Mouse (Mus musculus): ENCODE data around the gene Adamts2. TPM values are rescaled to one million over a fixed set of nuclear protein-coding genes. Genes with fewer than 3 reads are reported as not detected.

Adamts2 gene
- total RNA-seq, 2 experiments from 2014 or later, result 0.42 TPM; not detected in 1

- no peak for ATAC-seq (replicated peaks; ENCODE audit: low FRiP score, poor library complexity, severe bottlenecking)
These were observed 115.6 kb downstream of the Adamts2 start for GRCm38 (mm10) chr11:50717381-50717897.

GRCm38 (mm10) chr11:50718862-50719261 is 117.0 kb downstream of the Adamts2 start:
- ATAC-seq (replicated peaks; ENCODE audit: low FRiP score, poor library complexity, severe bottlenecking), result no peak

- ATAC-seq (replicated peaks; ENCODE audit: low FRiP score, poor library complexity, severe bottlenecking), result no peak
These were observed 118.5 kb downstream of the Adamts2 start for GRCm38 (mm10) chr11:50720421-50720820.

- ATAC-seq (replicated peaks; ENCODE audit: low FRiP score, poor library complexity, severe bottlenecking), result no peak
These were observed 119.1 kb downstream of the Adamts2 start for GRCm38 (mm10) chr11:50720856-50721550.

- ATAC-seq (replicated peaks; ENCODE audit: low FRiP score, poor library complexity, severe bottlenecking), result no peak
These were observed 123.7 kb downstream of the Adamts2 start for GRCm38 (mm10) chr11:50725595-50725994.

GRCm38 (mm10) chr11:50726035-50726434 is 124.2 kb downstream of the Adamts2 start:
- no peak for ATAC-seq (replicated peaks; ENCODE audit: low FRiP score, poor library complexity, severe bottlenecking)

GRCm38 (mm10) chr11:50733146-50733545 is 131.3 kb downstream of the Adamts2 start:
- no peak for ATAC-seq (replicated peaks; ENCODE audit: low FRiP score, poor library complexity, severe bottlenecking)

- no peak for ATAC-seq (replicated peaks; ENCODE audit: low FRiP score, poor library complexity, severe bottlenecking)
These were observed 132.2 kb downstream of the Adamts2 start for GRCm38 (mm10) chr11:50734129-50734528.

- ATAC-seq (replicated peaks; ENCODE audit: low FRiP score, poor library complexity, severe bottlenecking), result no peak
These were observed 134.7 kb downstream of the Adamts2 start for GRCm38 (mm10) chr11:50736548-50736947.

- ATAC-seq (replicated peaks; ENCODE audit: low FRiP score, poor library complexity, severe bottlenecking), result no peak
These were observed 136.6 kb downstream of the Adamts2 start for GRCm38 (mm10) chr11:50738436-50738835.

GRCm38 (mm10) chr11:50739453-50739852 is 137.6 kb downstream of the Adamts2 start:
- no peak for ATAC-seq (replicated peaks; ENCODE audit: low FRiP score, poor library complexity, severe bottlenecking)

- ATAC-seq (replicated peaks; ENCODE audit: low FRiP score, poor library complexity, severe bottlenecking), result no peak
These were observed 140.3 kb downstream of the Adamts2 start for GRCm38 (mm10) chr11:50742146-50742545.

- no peak for ATAC-seq (replicated peaks; ENCODE audit: low FRiP score, poor library complexity, severe bottlenecking)
These were observed 143.1 kb downstream of the Adamts2 start for GRCm38 (mm10) chr11:50744971-50745370.

GRCm38 (mm10) chr11:50746508-50746907 is 144.6 kb downstream of the Adamts2 start:
- ATAC-seq (replicated peaks; ENCODE audit: low FRiP score, poor library complexity, severe bottlenecking), result no peak

- no peak for ATAC-seq (replicated peaks; ENCODE audit: low FRiP score, poor library complexity, severe bottlenecking)
These were observed 149.2 kb downstream of the Adamts2 start for GRCm38 (mm10) chr11:50750983-50751585.

GRCm38 (mm10) chr11:50757741-50758140 is 155.9 kb downstream of the Adamts2 start:
- no peak for ATAC-seq (replicated peaks; ENCODE audit: low FRiP score, poor library complexity, severe bottlenecking)

- ATAC-seq (replicated peaks; ENCODE audit: low FRiP score, poor library complexity, severe bottlenecking), result no peak
These were observed 164.6 kb downstream of the Adamts2 start for GRCm38 (mm10) chr11:50766461-50766860.

GRCm38 (mm10) chr11:50767039-50767438 is 165.2 kb downstream of the Adamts2 start:
- no peak for ATAC-seq (replicated peaks; ENCODE audit: low FRiP score, poor library complexity, severe bottlenecking)

- no peak; the same call in 1 of the 2 replicates for ATAC-seq (replicated peaks; ENCODE audit: low FRiP score, poor library complexity, severe bottlenecking)
These were observed 167.3 kb downstream of the Adamts2 start for GRCm38 (mm10) chr11:50768995-50769749.

- ATAC-seq (replicated peaks; ENCODE audit: low FRiP score, poor library complexity, severe bottlenecking), result no peak
These were observed 169.1 kb downstream of the Adamts2 start for GRCm38 (mm10) chr11:50771006-50771405.

GRCm38 (mm10) chr11:50797674-50798073 is 195.8 kb downstream of the Adamts2 start:
- ATAC-seq (replicated peaks; ENCODE audit: low FRiP score, poor library complexity, severe bottlenecking), result no peak
